Mouse (Mus musculus): Measurements from ENCODE around the gene Olfr1336. TPM values are rescaled to one million over a fixed set of nuclear protein-coding genes. Genes with fewer than 3 reads are reported as not detected.

The Olfr1336 gene
- polyA plus RNA-seq (2014; fragmentation: Illumina TruSeq; extraction: RNeasy Lipid Tissue Mini Kit (QIAGEN cat#74804); ENCODE audit: low read depth, low replicate concordance), result not detected

GRCm38 (mm10) chr7:6455868-6456267 lies at the start of gene Olfr1336:
Olfr1336 (plus strand) TSS chr7:6456168.

GRCm38 (mm10) chr7:6410043-6410442 lies 45.9 kb upstream of the Olfr1336 start, which contains the start of gene Gm20715:
Gm20715 (plus strand) TSS chr7:6410277.

GRCm38 (mm10) chr7:6438388-6438787 lies 17.6 kb upstream of the Olfr1336 start, which contains the start of gene Olfr1344:
Olfr1344 (plus strand) TSS chr7:6438688.

GRCm38 (mm10) chr7:6466951-6467350 lies 11.0 kb downstream of the Olfr1336 start, which contains the start of gene Olfr1346:
Olfr1346 (plus strand) TSS chr7:6467101.

GRCm38 (mm10) chr7:6486841-6487240 lies 30.9 kb downstream of the Olfr1336 start, which contains the start of gene Olfr5:
Olfr5 (minus strand) TSS chr7:6486941.

GRCm38 (mm10) chr7:6499655-6500054 lies 43.7 kb downstream of the Olfr1336 start, which contains the start of gene Olfr1347:
Olfr1347 (minus strand) TSS chr7:6499755.

GRCm38 (mm10) chr7:6508648-6509047 lies 52.7 kb downstream of the Olfr1336 start, which contains the start of gene Olfr1348:
Olfr1348 (minus strand) TSS chr7:6508748.

Other genes with a start within 250 kb of the Olfr1336 start
- gene Zscan5b, start 233.9 kb upstream of the Olfr1336 start, polyA plus RNA-seq (2014; fragmentation: Illumina TruSeq; extraction: RNeasy Lipid Tissue Mini Kit (QIAGEN cat#74804); ENCODE audit: low read depth, low replicate concordance), result not detected
- gene Epp13, start 203.5 kb upstream of the Olfr1336 start, polyA plus RNA-seq (2014; fragmentation: Illumina TruSeq; extraction: RNeasy Lipid Tissue Mini Kit (QIAGEN cat#74804); ENCODE audit: low read depth, low replicate concordance), result not detected
- 2.7 TPM for gene Zfp667, start 169.6 kb upstream of the Olfr1336 start, polyA plus RNA-seq (2014; fragmentation: Illumina TruSeq; extraction: RNeasy Lipid Tissue Mini Kit (QIAGEN cat#74804); ENCODE audit: low read depth, low replicate concordance)
- 0.58 TPM for gene Zfp583, start 124.9 kb upstream of the Olfr1336 start, polyA plus RNA-seq (2014; fragmentation: Illumina TruSeq; extraction: RNeasy Lipid Tissue Mini Kit (QIAGEN cat#74804); ENCODE audit: low read depth, low replicate concordance)
- gene Gm3854, start 112.4 kb upstream of the Olfr1336 start, polyA plus RNA-seq (2014; fragmentation: Illumina TruSeq; extraction: RNeasy Lipid Tissue Mini Kit (QIAGEN cat#74804); ENCODE audit: low read depth, low replicate concordance), result not detected
- 2.0 TPM for gene Zfp78, start 92.9 kb upstream of the Olfr1336 start, polyA plus RNA-seq (2014; fragmentation: Illumina TruSeq; extraction: RNeasy Lipid Tissue Mini Kit (QIAGEN cat#74804); ENCODE audit: low read depth, low replicate concordance)
- gene Zfp28, start 72.9 kb upstream of the Olfr1336 start, polyA plus RNA-seq (2014; fragmentation: Illumina TruSeq; extraction: RNeasy Lipid Tissue Mini Kit (QIAGEN cat#74804); ENCODE audit: low read depth, low replicate concordance), result 1.4 TPM
- not detected for gene Smim17, start 57.5 kb upstream of the Olfr1336 start, polyA plus RNA-seq (2014; fragmentation: Illumina TruSeq; extraction: RNeasy Lipid Tissue Mini Kit (QIAGEN cat#74804); ENCODE audit: low read depth, low replicate concordance)
- not detected for gene Gm20715, start 45.9 kb upstream of the Olfr1336 start, polyA plus RNA-seq (2014; fragmentation: Illumina TruSeq; extraction: RNeasy Lipid Tissue Mini Kit (QIAGEN cat#74804); ENCODE audit: low read depth, low replicate concordance)
- gene Olfr1344, start 17.5 kb upstream of the Olfr1336 start, polyA plus RNA-seq (2014; fragmentation: Illumina TruSeq; extraction: RNeasy Lipid Tissue Mini Kit (QIAGEN cat#74804); ENCODE audit: low read depth, low replicate concordance), result not detected
- gene Olfr1346, start 10.9 kb downstream of the Olfr1336 start, polyA plus RNA-seq (2014; fragmentation: Illumina TruSeq; extraction: RNeasy Lipid Tissue Mini Kit (QIAGEN cat#74804); ENCODE audit: low read depth, low replicate concordance), result not detected
- not detected for gene Olfr5, start 30.8 kb downstream of the Olfr1336 start, polyA plus RNA-seq (2014; fragmentation: Illumina TruSeq; extraction: RNeasy Lipid Tissue Mini Kit (QIAGEN cat#74804); ENCODE audit: low read depth, low replicate concordance)
- gene Olfr1347, start 43.6 kb downstream of the Olfr1336 start, polyA plus RNA-seq (2014; fragmentation: Illumina TruSeq; extraction: RNeasy Lipid Tissue Mini Kit (QIAGEN cat#74804); ENCODE audit: low read depth, low replicate concordance), result not detected
- not detected for gene Olfr1348, start 52.6 kb downstream of the Olfr1336 start, polyA plus RNA-seq (2014; fragmentation: Illumina TruSeq; extraction: RNeasy Lipid Tissue Mini Kit (QIAGEN cat#74804); ENCODE audit: low read depth, low replicate concordance)
- gene Olfr1349, start 66.8 kb downstream of the Olfr1336 start, polyA plus RNA-seq (2014; fragmentation: Illumina TruSeq; extraction: RNeasy Lipid Tissue Mini Kit (QIAGEN cat#74804); ENCODE audit: low read depth, low replicate concordance), result not detected
- gene Olfr1350, start 108.7 kb downstream of the Olfr1336 start, polyA plus RNA-seq (2014; fragmentation: Illumina TruSeq; extraction: RNeasy Lipid Tissue Mini Kit (QIAGEN cat#74804); ENCODE audit: low read depth, low replicate concordance), result not detected
- gene Zim1, start 240.3 kb downstream of the Olfr1336 start, polyA plus RNA-seq (2014; fragmentation: Illumina TruSeq; extraction: RNeasy Lipid Tissue Mini Kit (QIAGEN cat#74804); ENCODE audit: low read depth, low replicate concordance), result 0.08 TPM